Mouse (Mus musculus) lung, adult 2 months (tissue): ENCODE data around the gene Hoxc5. TPM values are rescaled to one million over a fixed set of nuclear protein-coding genes. Genes with fewer than 3 reads are reported as not detected.
A peak's percentile ranks its signal among the peaks of the same experiment; 100 is the strongest.

Source experiments
- DNase-seq: peaks from one replicate; pipeline ENCODE4 v3.0.0; 2022
- H3K4me1 ChIP-seq: fragments of 200-500 bp; 2 replicates; pipeline ENCODE4 v1.6.1; 2011; ENCODE audit warnings: low read length; ENCODE audit not compliant: control insufficient read depth, insufficient read depth
- H3K4me3 ChIP-seq: fragments of 200-500 bp; replicated peaks from 2 replicates; pipeline ENCODE3; 2011; ENCODE audit warnings: low read depth, mild to moderate bottlenecking, control low read depth, low read length; ENCODE audit errors: extremely low read depth
- CTCF ChIP-seq: fragments of 200-500 bp; IDR thresholded peaks from 2 replicates; pipeline ENCODE4 v1.5.1; 2011; ENCODE audit warnings: mild to moderate bottlenecking, low read length, control low read depth; ENCODE audit not compliant: insufficient read depth
- POLR2A ChIP-seq: fragments of 200-500 bp; IDR thresholded peaks from 2 replicates; pipeline ENCODE4 v1.6.1; 2011; ENCODE audit warnings: low read depth, mild to moderate bottlenecking, control low read depth, low read length, borderline replicate concordance; ENCODE audit errors: extremely low read depth
- WGBS: fragments of 180-500 bp; shearing (Covaris S2); methylation state at CpG from one replicate; pipeline ENCODE4 v1.1.7; 2018; 5-methylcytosine and 5-hydroxymethylcytosine counted together
- polyA plus RNA-seq: library from polyadenylated mRNA; depleted of rRNA; stranded (reverse); fragments of >200 nt; gene quantifications from 2 replicates; pipeline ENCODE4 v1.2.3, GENCODE M21; 2012

Gene Hoxc5
- polyA plus RNA-seq, 1 experiment = 1.6 TPM

- Histone ChIP-seq H3K4me3 (no peak overlapping the region), H3K4me1 (no peaks in the 10 kb centered on the region)
- DNase-seq = no peak
- TF ChIP-seq POLR2A (no peak), CTCF (no peak)
- WGBS = 7% methylated on average over 10 of the region's 10 CpGs
These were observed 17.3 kb downstream of the Hoxc5 start for GRCm38 (mm10) chr15:102984521-102984920.

DNA sequence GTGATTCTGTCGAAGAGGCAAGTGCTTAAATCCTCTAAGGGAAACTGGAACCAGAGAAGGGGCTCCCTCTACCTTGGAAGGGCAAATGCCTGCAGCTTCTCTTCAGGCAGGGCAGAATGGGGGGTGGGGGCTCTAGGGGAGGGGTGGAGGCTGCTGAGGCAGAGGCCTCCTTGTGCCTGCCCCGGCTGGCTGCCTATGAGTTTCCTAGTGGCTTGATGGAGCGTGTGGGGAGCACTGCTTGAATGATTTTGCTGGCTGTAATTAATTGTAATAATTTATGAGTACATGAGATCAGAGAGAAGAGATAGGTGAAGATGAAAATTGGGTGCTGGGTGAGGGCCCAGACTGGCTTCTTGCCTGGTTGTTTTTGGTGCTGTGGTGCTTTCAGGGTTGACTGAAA, 17.7 kb downstream of the Hoxc5 start:
- TF ChIP-seq CTCF (no peak), POLR2A (no peak)
- Histone ChIP-seq H3K4me3 (no peak overlapping the region), H3K4me1 (no peaks in the 10 kb centered on the region)
- 12% methylated on average over 3 of the region's 3 CpGs for WGBS
- DNase-seq = no peak

GRCm38 (mm10) chr15:102987124-102987833, 20.0 kb downstream of the Hoxc5 start:
- no peaks in the 10 kb centered on the region for H3K4me1 ChIP-seq

DNA sequence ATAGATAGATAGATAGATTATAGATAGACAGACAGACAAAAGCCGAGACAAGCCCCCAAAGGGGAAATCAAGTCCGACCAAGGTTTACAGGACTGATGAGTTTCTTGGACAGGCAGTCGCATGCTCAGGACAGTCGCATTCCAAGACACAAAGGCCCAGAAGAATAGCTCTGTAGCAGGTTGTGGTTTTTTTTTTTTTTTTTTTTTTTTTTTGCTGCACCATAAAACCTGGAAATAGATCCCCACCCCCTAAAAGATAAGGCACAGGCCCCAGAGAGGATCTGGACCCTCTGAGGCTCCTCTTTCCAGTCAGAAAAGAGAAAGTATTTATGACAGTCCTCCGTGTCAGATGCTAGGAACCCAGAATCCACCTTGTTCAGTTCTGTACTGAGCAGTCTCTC, 20.8 kb downstream of the Hoxc5 start:
- TF ChIP-seq POLR2A (no peak), CTCF (no peak)
- Histone ChIP-seq H3K4me1 (no peaks in the 10 kb centered on the region), H3K4me3 (no peak overlapping the region)
- 40% methylated on average over 5 of the region's 5 CpGs for WGBS
- DNase-seq = no peak

More at GRCm38 (mm10) chr15:102987124-102987833, 20.0 kb downstream of the Hoxc5 start:
- 5% methylated on average over 21 of the region's 21 CpGs for WGBS
- DNase-seq = peak; percentile 88
- H3K4me3 ChIP-seq = no peak overlapping the region
- TF ChIP-seq CTCF = peak; percentile 94
- TF ChIP-seq POLR2A = no peak

DNA sequence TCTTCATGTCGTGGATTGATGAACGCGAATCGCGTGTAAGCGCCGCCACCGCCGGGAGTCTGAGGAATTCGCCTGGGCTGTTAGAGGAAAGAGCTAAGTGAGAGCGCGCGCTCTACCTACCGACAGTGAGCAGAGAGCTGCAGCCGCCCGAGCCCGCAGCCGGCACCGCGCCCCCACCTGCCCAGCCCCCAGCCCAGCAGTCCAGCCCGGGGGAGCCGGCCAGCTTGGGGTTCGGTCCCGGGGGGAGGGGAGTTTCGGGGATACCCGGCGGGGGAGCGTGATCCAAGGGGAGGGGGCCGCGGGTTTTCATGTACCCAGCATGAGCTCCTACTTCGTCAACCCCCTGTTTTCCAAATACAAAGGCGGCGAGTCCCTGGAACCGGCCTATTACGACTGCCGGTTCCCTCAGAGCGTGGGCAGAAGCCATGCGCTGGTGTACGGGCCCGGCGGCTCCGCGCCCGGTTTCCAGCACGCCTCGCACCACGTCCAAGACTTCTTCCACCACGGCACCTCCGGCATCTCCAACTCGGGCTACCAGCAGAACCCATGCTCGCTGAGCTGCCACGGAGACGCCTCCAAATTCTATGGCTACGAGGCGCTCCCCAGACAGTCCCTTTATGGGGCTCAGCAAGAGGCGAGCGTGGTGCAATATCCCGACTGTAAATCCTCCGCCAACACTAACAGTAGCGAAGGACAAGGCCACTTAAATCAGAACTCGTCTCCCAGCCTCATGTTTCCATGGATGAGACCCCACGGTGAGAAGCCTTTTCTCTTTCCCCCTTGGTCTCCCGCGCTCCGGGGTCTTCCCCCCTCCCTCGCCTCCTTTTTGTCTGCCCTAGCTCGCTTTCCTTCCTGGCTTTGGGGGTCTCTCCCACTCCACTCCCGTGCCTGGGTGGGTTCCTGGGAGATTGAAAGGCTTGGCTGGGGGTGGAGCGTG, 23.5 kb downstream of the Hoxc5 start, which contains the start of gene Hoxc8:
TSS of gene Hoxc8 (plus strand) at position 147 of the 937 bp plus-strand sequence.
- H3K4me3 ChIP-seq = no peak within 1 kb of the TSS
- no peaks in the 10 kb centered on the region for H3K4me1 ChIP-seq
- 3% methylated on average over 69 of the region's 69 CpGs for WGBS
- no peak for DNase-seq
- TF ChIP-seq POLR2A (no peak), CTCF (no peak)

- TF ChIP-seq CTCF = no peak
- no peak for TF ChIP-seq POLR2A
- 5% methylated on average over 7 of the region's 7 CpGs for WGBS
- no peak for DNase-seq
- Histone ChIP-seq H3K4me3 (no peak overlapping the region), H3K4me1 (no peaks in the 10 kb centered on the region)
These were observed 24.5 kb downstream of the Hoxc5 start for GRCm38 (mm10) chr15:102991782-102992181.

DNA sequence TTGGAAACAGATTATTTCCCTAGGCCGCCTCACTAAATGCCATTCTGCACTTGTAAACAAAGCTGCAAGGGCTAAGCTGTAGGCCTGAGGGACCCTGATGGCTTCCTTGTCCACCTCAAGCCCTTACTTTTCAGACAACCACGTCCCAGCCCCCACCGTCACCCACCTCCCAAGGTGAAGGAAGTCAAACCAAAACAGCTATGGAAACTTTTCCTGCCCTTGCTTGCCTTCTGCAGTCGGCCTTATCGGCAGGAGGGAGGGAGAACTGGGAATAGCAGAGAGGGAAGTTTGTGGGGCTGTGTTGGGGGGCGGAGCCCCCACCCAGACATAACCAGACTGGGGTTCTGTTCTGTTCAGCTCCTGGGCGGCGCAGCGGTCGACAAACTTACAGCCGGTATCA, 25.0 kb downstream of the Hoxc5 start:
- Histone ChIP-seq H3K4me3 (no peak overlapping the region), H3K4me1 (no peaks in the 10 kb centered on the region)
- TF ChIP-seq CTCF = no peak
- TF ChIP-seq POLR2A = no peak
- no peak for DNase-seq
- WGBS = 4% methylated on average over 11 of the region's 11 CpGs

DNA sequence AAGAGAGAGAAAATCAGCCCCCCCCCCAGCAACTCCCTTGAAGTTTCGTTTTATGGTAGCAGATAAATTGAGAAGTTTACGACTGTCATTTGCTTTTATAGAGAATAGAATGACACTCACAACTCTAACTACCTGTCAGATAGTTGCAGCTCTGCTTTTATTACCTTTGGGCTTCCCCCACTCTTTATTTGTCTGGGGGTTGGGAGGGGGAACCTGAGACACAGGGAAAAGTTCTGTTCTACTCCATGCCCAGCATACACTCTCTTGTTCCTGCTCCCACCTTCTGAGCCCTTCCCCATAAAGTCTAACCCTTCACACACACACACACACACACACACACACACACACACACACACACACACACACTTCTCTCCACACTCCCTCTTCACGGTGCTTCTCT, 25.6 kb downstream of the Hoxc5 start:
- DNase-seq = no peak
- 8% methylated on average over 3 of the region's 3 CpGs for WGBS
- Histone ChIP-seq H3K4me1 (no peaks in the 10 kb centered on the region), H3K4me3 (no peak overlapping the region)
- TF ChIP-seq POLR2A = no peak
- TF ChIP-seq CTCF = no peak

DNA sequence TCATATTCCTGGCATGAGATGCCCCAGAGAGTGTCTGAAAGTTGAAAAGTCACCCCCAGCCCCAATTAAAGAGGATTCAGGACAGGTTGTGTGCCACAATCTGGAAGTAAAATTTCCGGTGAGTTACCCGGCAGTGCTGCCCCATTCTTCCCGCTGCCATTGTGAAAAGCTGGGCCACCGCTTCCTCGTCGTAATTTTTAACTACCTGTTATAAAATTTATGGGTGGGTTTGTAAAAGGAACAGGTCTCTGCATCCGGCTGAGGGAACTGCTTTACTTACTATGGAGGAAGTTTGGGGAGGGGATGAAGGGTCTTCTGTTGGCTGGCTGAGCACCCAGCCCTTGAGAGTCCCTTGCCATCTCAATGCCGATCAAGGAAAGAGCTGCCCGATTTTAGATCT, 29.3 kb downstream of the Hoxc5 start:
- WGBS = 6% methylated on average over 9 of the region's 9 CpGs
- no peak overlapping the region for H3K4me3 ChIP-seq
- no peak for DNase-seq
- no peak for TF ChIP-seq POLR2A
- no peak for TF ChIP-seq CTCF
- H3K4me1 ChIP-seq = no peaks in the 10 kb centered on the region

DNA sequence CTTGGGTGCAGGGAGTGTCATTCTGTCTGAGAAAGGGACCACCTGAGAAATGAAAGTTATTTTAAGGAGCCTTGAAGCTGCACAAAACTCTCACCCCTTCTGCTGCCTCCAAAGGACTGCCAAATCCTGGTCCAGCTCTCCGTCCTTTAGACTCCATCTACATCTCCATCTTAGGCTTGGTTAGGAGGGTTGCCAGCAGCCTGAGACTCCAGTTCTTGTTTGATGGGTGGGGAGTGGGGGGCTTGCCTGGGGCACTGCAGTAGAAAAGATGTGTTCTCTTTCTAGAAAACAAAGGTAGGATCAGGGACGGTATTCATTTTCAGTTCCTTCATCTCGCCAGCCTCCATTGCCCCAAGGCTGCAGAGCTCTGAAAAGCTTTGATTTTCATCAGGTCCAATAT, 30.2 kb downstream of the Hoxc5 start:
- Histone ChIP-seq H3K4me1 (no peaks in the 10 kb centered on the region), H3K4me3 (no peak overlapping the region)
- WGBS = 10% methylated on average over 3 of the region's 3 CpGs
- TF ChIP-seq POLR2A (no peak), CTCF (no peak)
- DNase-seq = no peak
